In the genomic region with DNA sequence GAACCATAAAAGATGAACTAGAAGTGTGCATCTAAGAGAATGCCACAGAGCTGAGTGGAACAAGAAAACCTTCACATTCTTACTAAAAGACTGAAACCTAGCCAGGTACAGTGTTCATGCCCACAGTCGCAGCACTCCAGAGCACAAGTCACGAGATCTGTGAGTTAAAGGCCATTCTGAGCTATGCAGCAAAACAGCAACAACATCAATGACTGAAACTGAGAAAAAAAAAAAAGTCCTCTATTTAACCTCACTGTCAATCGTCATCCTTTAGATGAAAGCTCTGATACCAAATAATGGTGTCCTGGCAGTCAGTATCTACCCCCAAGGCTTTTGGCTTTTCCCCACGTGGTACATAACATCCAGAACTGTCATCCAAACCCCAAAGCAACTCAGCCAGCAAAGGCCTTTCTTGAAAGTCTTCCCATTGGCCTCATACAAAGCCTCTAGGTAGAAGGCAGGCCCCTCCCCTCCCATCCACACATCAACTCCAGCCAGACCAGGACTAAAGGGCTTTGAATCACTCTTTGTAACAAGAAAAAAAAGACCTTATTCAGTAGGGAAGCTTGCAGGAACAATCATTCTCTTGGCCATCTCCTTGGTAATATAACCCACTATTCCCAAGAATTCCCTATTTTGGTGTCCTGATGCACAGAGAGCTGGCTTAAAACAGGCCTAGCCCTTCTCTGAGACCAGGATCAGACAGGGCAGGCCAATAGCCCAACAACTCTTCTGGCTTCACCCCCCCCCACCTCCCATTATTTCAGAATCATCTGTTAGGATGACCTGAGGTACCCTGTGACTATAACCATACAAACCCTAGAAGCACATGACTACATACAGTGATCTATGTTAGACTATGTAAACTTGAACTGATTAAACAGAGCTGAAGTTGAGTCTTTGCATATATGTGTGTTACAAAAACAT, we compare ENCODE assay signal across 13 mouse cellular contexts. TPM values are rescaled to one million over a fixed set of nuclear protein-coding genes. Genes with fewer than 3 reads are reported as not detected.
DNase-seq lines count a peak whose midpoint lies in the region; ATAC-seq and TF ChIP-seq lines count a peak whose summit lies in the region.
"Had no signal": no experiment of that assay in that cellular context is flagged by ENCODE, and none has a peak within 500 bp of the region (broad histone marks: within the 10 kb centered on the region; RNA-seq: fewer than 3 reads in every experiment).

No protein-coding gene starts in this region.

- H3K9me3 ChIP-seq in heart, embryonic 10.5 days, result no peaks in the 10 kb centered on the region
- H3K9me3 ChIP-seq in heart, embryonic 11.5 days (replicated peaks; ENCODE audit: control insufficient read depth, low read length), result no peaks in the 10 kb centered on the region
- H3K9me3 ChIP-seq: kidney, embryonic 15.5 days had no signal

- ATAC-seq in inflammation-experienced regulatory T-cells, adult 6 months, result peak; percentile 47
- ATAC-seq in heart, embryonic 11.5 days (replicated peaks; ENCODE audit: insufficient number of reproducible peaks, low FRiP score, low TSS enrichment), result no peak

- H3K4me2 ChIP-seq in heart, embryonic 11.5 days, result no peak overlapping the region
- H3K4me2 ChIP-seq: kidney, embryonic 15.5 days had no signal

- TF ChIP-seq POLR2A in olfactory bulb, adult 2 months (IDR thresholded peaks at IDR 0.05; ENCODE audit: insufficient read depth, low read depth, low read length), result no peak

- DNase-seq in layer of hippocampus, adult 2 months (ENCODE audit: low spot score in 2 of 2), result no peak
- DNase-seq in layer of hippocampus, adult 8-10 months (ENCODE audit: low spot score in 2 of 2), result no peak
- peak; percentile 57 for DNase-seq in fat pad, adult 2 months (ENCODE audit: extremely low read depth, low read depth, low spot score)
- no peak for DNase-seq in adrenal gland, postnatal 36 days
- no peak for DNase-seq in heart, embryonic 10.5 days (ENCODE audit: low spot score)
- DNase-seq: cerebellum, adult 9-11 months; heart, postnatal 4 days; lung, postnatal 4 days had no signal

- no peaks in the 10 kb centered on the region for H3K36me3 ChIP-seq in heart, embryonic 10.5 days
- no peaks in the 10 kb centered on the region for H3K36me3 ChIP-seq in heart, embryonic 11.5 days (ENCODE audit: control insufficient read depth, insufficient read depth, low read length)
- H3K36me3 ChIP-seq: kidney, embryonic 15.5 days had no signal

- H3K4me1 ChIP-seq in olfactory bulb, adult 2 months (ENCODE audit: control insufficient read depth, insufficient read depth, low read length), result peaks cover 4% of the 10 kb centered on the region
- 0 out of 2 replicates have a peak, but pooled peaks cover 7% of the 10 kb centered on the region for H3K4me1 ChIP-seq in heart, embryonic 10.5 days
- no peaks in the 10 kb centered on the region for H3K4me1 ChIP-seq in heart, embryonic 11.5 days (ENCODE audit: control insufficient read depth, insufficient read depth, low read length)
- H3K4me1 ChIP-seq: kidney, embryonic 15.5 days had no signal

- no peak overlapping the region for H3K9ac ChIP-seq in heart, embryonic 11.5 days (ENCODE audit: low read depth, low read length)
- H3K9ac ChIP-seq: kidney, embryonic 15.5 days had no signal

- no peaks in the 10 kb centered on the region for H3K27me3 ChIP-seq in heart, embryonic 10.5 days (ENCODE audit: insufficient read depth, poor library complexity, severe bottlenecking)
- H3K27me3 ChIP-seq in heart, embryonic 11.5 days (ENCODE audit: control insufficient read depth, insufficient read depth, low read length), result no peaks in the 10 kb centered on the region
- H3K27me3 ChIP-seq: kidney, embryonic 15.5 days had no signal

- no peak for TF ChIP-seq CTCF in layer of hippocampus, adult 2 months (conservative IDR thresholded peaks at IDR 0.05)
- TF ChIP-seq CTCF in olfactory bulb, adult 2 months (IDR thresholded peaks at IDR 0.05; ENCODE audit: insufficient read depth, low read depth, low read length), result no peak

- H3K4me3 ChIP-seq in layer of hippocampus, adult 2 months, result no peak overlapping the region
- H3K4me3 ChIP-seq in olfactory bulb, adult 2 months (ENCODE audit: insufficient read depth, low read depth, low read length), result no peak overlapping the region
- no peak overlapping the region for H3K4me3 ChIP-seq in heart, embryonic 10.5 days
- no peak overlapping the region for H3K4me3 ChIP-seq in heart, embryonic 11.5 days (ENCODE audit: low read depth, low read length)
- H3K4me3 ChIP-seq: erythroblast, embryonic 14.5 days; kidney, embryonic 15.5 days had no signal

- H3K27ac ChIP-seq in layer of hippocampus, adult 2 months, result peak overlapping the region; percentile 66; the same call in 1 of the 2 replicates
- H3K27ac ChIP-seq in olfactory bulb, adult 2 months (ENCODE audit: insufficient read depth, low read depth, low read length), result peak overlapping the region; percentile 44; the same call in 1 of the 2 replicates
- H3K27ac ChIP-seq in heart, embryonic 10.5 days, result no peak overlapping the region
- no peak overlapping the region for H3K27ac ChIP-seq in heart, embryonic 11.5 days (ENCODE audit: low read depth, low read length)
- H3K27ac ChIP-seq: kidney, embryonic 15.5 days had no signal

- WGBS in olfactory bulb, adult 2 months, result 61% methylated on average over 4 of the region's 4 CpGs
- whole genome bisulfite sequencing in heart, embryonic 10.5 days, result 58% methylated on average over 4 of the region's 4 CpGs
- 63% methylated on average over 4 of the region's 4 CpGs for WGBS in heart, embryonic 11.5 days (ENCODE audit: insufficient replicate concordance)

RNA-seq across cellular contexts. Expression of a gene that starts 32.8 kb away (rescaled TPM):
- 100 to 1,000 TPM; 148 to 159 TPM for total RNA-seq in layer of hippocampus, adult 2 months (2021)
- 100 to 1,000 TPM; 128 to 142 (median 137) TPM for total RNA-seq in layer of hippocampus, adult 8-10 months (2022)
- 10 to 100 TPM; 13.5 to 17.4 (median 14.3) TPM for polyA plus RNA-seq in inflammation-experienced regulatory T-cells, adult 6 months (2017; shearing (Covaris generic))
- polyA plus RNA-seq in olfactory bulb, adult 2 months (2012; ENCODE audit: insufficient read depth, insufficient read length, low replicate concordance, missing spikeins), result 392 TPM in 1 of 2 replicates, not detected in the other
- total RNA-seq in adrenal gland, postnatal 36 days (2021), result 1 to 10 TPM; 8.2 to 8.5 TPM
- 292 and 461 TPM in 2 replicates for polyA plus RNA-seq in heart, embryonic 10.5 days (2016; fragmentation: Nextera tagmentation; extraction: Ambion mirVana)
- polyA plus RNA-seq in heart, embryonic 11.5 days (2014; fragmentation: Nextera tagmentation; extraction: Ambion mirVana), result 403 and 457 TPM in 2 replicates

Comparison
In these comparisons a context has a peak if more than half of its experiments do, and no peak if none do; other contexts are left out.
1. H3K27ac ChIP-seq: peak in layer of hippocampus, adult 2 months (single experiment) and olfactory bulb, adult 2 months (single experiment); none in heart, embryonic 10.5 days (single experiment) and heart, embryonic 11.5 days (single experiment).